Mouse (Mus musculus) monocyte, adult 5-6 weeks (primary cell): ENCODE data around the gene Pgbd1. TPM values are rescaled to one million over a fixed set of nuclear protein-coding genes. Genes with fewer than 3 reads are reported as not detected.
"Not testable (repeated sequence)": the region's sequence is repeated elsewhere in the genome, so short reads cannot be mapped to it uniquely, and the experiment has no call there.

Experiments used
- ATAC-seq: fragments of 153-309, 156-312 bp; replicated peaks from 2 replicates; pipeline ENCODE4 v1.8.0; 2017; ENCODE audit warnings: mild to moderate bottlenecking; ENCODE audit not compliant: low TSS enrichment, insufficient number of reproducible peaks, severe bottlenecking, poor library complexity, low FRiP score
- total RNA-seq: library from RNA; stranded (forward); fragments of 200-1000, 200-491, 200-594 nt; gene quantifications from 3 replicates; pipeline ENCODE4 v1.2.3, GENCODE M21; 2017

The Pgbd1 gene
- total RNA-seq, result 1.1 TPM in 1 of 3 replicates, not detected in the others

GRCm38 (mm10) chr13:21440503-21441206 lies at the start of gene Pgbd1:
Gene Pgbd1, minus strand, starts transcription at chr13:21441058.
- peak; percentile 43 for ATAC-seq

GRCm38 (mm10) chr13:21486881-21487280 lies 46.0 kb upstream of the Pgbd1 start:
- ATAC-seq, result no peak

- peak; percentile 47; the same call in 1 of the 2 replicates for ATAC-seq
These were observed 38.2 kb upstream of the Pgbd1 start, which contains the start of the genes Zkscan4 and Gm10065 for GRCm38 (mm10) chr13:21478759-21479670. Gene Zkscan4, plus strand, starts transcription at chr13:21478907. Gene Gm10065, minus strand, starts transcription at chr13:21479441.

- no peak for ATAC-seq
These were observed 31.6 kb upstream of the Pgbd1 start for GRCm38 (mm10) chr13:21472427-21472826.

DNA sequence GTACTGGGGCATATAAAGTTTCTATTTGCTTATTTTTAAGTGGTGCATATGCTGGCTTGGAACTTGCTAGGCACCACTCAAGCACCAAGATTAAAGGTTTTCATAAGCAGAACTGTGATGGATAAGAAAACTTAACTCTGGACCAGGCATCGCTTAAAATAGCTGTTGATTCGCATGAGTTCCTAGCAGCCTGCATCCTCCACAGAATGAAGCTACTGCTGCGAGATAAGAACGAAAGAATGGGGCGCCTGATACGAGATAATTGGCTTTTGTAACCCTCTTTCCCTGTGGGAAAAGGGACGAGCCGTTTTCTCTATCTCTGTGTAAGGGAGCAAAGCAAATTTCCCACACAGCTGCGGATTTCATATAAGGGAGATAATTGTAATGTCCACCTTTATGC lies 28.2 kb upstream of the Pgbd1 start:
- no peak for ATAC-seq

GRCm38 (mm10) chr13:21468061-21469019 lies 27.5 kb upstream of the Pgbd1 start, which contains the start of gene Nkapl:
Gene Nkapl, minus strand, starts transcription at chr13:21468509.
- ATAC-seq, result peak; percentile 98

GRCm38 (mm10) chr13:21467336-21467735 lies 26.5 kb upstream of the Pgbd1 start:
- no peak for ATAC-seq

DNA sequence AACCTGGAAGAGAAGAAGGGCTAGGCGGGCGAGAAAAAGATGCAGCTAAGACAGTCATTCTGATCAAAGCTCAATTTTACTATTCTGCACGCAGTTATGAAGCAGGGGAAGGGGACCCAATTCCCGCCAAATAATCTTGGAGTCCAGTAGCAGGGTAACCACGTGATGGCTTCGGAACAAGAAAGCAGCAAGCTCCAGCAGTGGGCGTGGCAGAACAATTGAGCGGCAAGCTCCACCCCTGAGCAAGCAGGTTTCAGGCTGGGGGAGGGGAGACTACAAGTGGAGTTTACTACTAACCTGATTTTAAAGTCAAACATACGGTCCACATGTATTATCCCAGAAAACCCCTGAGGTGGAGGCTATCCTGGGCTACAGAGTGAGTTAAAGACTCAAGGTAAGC lies 21.7 kb upstream of the Pgbd1 start:
- ATAC-seq, result not testable (repeated sequence)

DNA sequence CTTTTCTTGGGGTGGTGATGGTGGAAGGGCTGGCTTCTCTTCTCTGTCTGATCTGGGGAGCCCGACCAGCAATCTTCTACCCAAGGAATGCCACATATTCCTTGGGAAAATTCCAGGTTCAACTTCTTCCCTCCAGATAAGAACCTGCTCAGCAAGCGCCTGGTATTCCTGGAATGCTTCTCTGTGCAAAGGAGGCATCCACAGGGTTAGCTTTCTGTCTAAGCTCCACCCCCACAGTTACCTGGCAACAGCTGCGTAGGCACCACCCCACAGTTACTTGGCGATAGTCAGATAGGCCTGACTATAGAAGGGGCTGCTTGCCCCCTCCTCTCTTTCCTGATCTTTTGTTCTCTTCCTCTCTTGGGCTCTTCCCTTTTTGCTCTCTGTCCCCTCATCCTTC lies 15.5 kb upstream of the Pgbd1 start:
- no peak for ATAC-seq

DNA sequence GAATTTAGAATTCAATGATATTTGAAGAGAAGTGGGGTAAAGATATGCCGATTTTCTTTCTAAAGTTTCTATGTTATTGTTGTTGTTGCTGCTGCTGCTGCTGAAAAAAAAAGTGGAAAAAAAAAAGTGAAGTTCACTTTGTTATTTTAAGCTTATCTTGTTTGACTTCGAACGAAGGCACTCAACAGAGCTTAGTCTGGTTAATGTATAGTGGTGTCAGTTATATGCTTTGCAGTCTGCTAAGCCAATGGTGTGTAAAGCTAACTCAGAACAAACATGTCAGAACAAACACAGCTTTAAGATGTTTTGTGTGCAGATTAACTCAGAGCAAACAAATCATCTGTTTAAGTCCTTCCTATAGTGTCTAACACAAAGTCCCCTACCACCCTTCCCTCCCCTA lies 13.3 kb upstream of the Pgbd1 start:
- no peak for ATAC-seq

- ATAC-seq, result peak; percentile 97
These were observed 12.6 kb upstream of the Pgbd1 start, which contains the start of gene Zscan26 for GRCm38 (mm10) chr13:21453449-21453848. Gene Zscan26, minus strand, starts transcription at chr13:21453730.

- ATAC-seq, result no peak
These were observed 12.2 kb upstream of the Pgbd1 start for GRCm38 (mm10) chr13:21453042-21453441.

GRCm38 (mm10) chr13:21447856-21448614 lies 7.2 kb upstream of the Pgbd1 start:
- ATAC-seq, result no peak

DNA sequence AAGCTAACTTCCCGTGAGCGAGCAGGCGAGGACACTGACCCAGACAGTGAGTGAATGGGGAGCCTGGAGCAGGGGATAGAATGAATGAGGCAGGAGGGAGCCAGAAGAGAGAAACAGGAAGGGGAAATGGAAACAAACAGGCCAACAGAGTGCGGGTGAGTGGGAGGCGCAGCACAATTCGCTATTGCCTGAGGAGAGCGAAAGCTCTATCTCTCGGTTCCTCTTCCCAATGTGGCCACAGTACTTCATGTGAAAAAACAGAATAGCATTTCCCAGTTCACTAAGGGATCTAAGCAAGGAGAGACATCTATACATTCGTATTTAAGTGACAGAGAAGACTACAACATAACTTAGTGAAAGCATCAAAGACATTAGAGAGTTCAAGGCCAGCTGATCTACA lies 5.9 kb upstream of the Pgbd1 start:
- 0 out of 2 replicates have a peak, but pooled peaks have one; percentile 56 for ATAC-seq

GRCm38 (mm10) chr13:21441207-21441572 lies 332 bp upstream of the Pgbd1 start:
- no peak for ATAC-seq

GRCm38 (mm10) chr13:21435476-21435875 lies 5.4 kb downstream of the Pgbd1 start:
- no peak for ATAC-seq

- no peak for ATAC-seq
These were observed 13.2 kb downstream of the Pgbd1 start for GRCm38 (mm10) chr13:21427631-21428030.

GRCm38 (mm10) chr13:21423301-21423700 lies 17.6 kb downstream of the Pgbd1 start:
- no peak for ATAC-seq
